Mouse (Mus musculus) kidney, embryonic 16.5 days (tissue): Measurements from ENCODE around the gene Phrf1. TPM values are rescaled to one million over a fixed set of nuclear protein-coding genes. Genes with fewer than 3 reads are reported as not detected.

Experiments
- ATAC-seq: fragments of 200-750 bp; cut with Nextera tagmentation; 2 replicates; pipeline ENCODE4 v1.8.0; 2017; ENCODE audit warnings: moderate TSS enrichment; ENCODE audit not compliant: low FRiP score, low TSS enrichment
- H3K27ac ChIP-seq: fragments of 300-500 bp; sonication (generic); 2 replicates; pipeline ENCODE4 v1.5.1; 2014; ENCODE audit warnings: low read length
- H3K27me3 ChIP-seq: fragments of 300-500 bp; sonication (generic); 2 replicates; pipeline ENCODE4 v1.6.1; 2014; ENCODE audit warnings: low read length, control low read depth, mixed read lengths; ENCODE audit not compliant: insufficient read depth
- H3K36me3 ChIP-seq: fragments of 300-500 bp; sonication (generic); 2 replicates; pipeline ENCODE4 v1.6.1; 2014; ENCODE audit warnings: low read length, control low read depth, mixed read lengths; ENCODE audit not compliant: insufficient read depth
- H3K4me1 ChIP-seq: fragments of 300-500 bp; sonication (generic); 2 replicates; pipeline ENCODE4 v1.6.1; 2014; ENCODE audit warnings: low read length, control low read depth, mixed read lengths; ENCODE audit not compliant: insufficient read depth
- H3K4me2 ChIP-seq: fragments of 300-500 bp; sonication (generic); replicated peaks from 2 replicates; pipeline ENCODE4 v1.6.1; 2014; ENCODE audit warnings: low read depth, low read length
- H3K4me3 ChIP-seq: fragments of 300-500 bp; sonication (generic); 2 replicates; pipeline ENCODE4 v1.5.1; 2014; ENCODE audit warnings: mild to moderate bottlenecking, low read length
- H3K9ac ChIP-seq: fragments of 300-500 bp; sonication (generic); replicated peaks from 2 replicates; pipeline ENCODE4 v1.6.1; 2014; ENCODE audit warnings: low read length
- H3K9me3 ChIP-seq: fragments of 300-500 bp; sonication (generic); 2 replicates; pipeline ENCODE4 v1.6.1; 2016; ENCODE audit warnings: low read length, control low read depth
- WGBS: fragments of 180-500 bp; shearing (Covaris S2); extraction: QIAGEN DNeasy Blood & Tissue Kit; methylation state at CpG from one replicate; pipeline ENCODE4 v1.1.7; 2014; 5-methylcytosine and 5-hydroxymethylcytosine counted together
- polyA plus RNA-seq: library from polyadenylated mRNA; unstranded; fragments of >200 nt; fragmentation: Nextera tagmentation; extraction: Ambion mirVana; gene quantifications from 2 replicates; pipeline ENCODE4 v1.2.1, GENCODE M21; 2015

Phrf1 gene
- polyA plus RNA-seq, 1 experiment from 2014 or later, result 81.2 TPM

- Histone ChIP-seq H3K4me2 (no peak overlapping the region), H3K4me1 (peaks cover 11% of the 10 kb centered on the region), H3K9ac (no peak overlapping the region), H3K9me3 (no peaks in the 10 kb centered on the region), H3K27ac (no peak overlapping the region), H3K4me3 (no peak overlapping the region), H3K27me3 (no peaks in the 10 kb centered on the region), H3K36me3 (no peaks in the 10 kb centered on the region)
- ATAC-seq, result no peak
- 84% methylated on average over 14 of the region's 14 CpGs for WGBS
These were observed 17.9 kb upstream of the Phrf1 start for GRCm38 (mm10) chr7:141210606-141211131.

- Histone ChIP-seq H3K4me2 (no peak overlapping the region), H3K36me3 (peaks cover 10% of the 10 kb centered on the region), H3K4me3 (no peak overlapping the region), H3K9ac (no peak overlapping the region), H3K27ac (no peak overlapping the region), H3K9me3 (no peaks in the 10 kb centered on the region), H3K27me3 (no peaks in the 10 kb centered on the region), H3K4me1 (peaks cover 31% of the 10 kb centered on the region)
- 84% methylated on average over 3 of the region's 3 CpGs for WGBS
- no peak for ATAC-seq
These were observed 15.5 kb upstream of the Phrf1 start for GRCm38 (mm10) chr7:141213133-141213532.

- Histone ChIP-seq H3K9me3 (no peaks in the 10 kb centered on the region), H3K9ac (peak within 1 kb of the TSS; percentile 68), H3K4me3 (peak within 1 kb of the TSS; percentile 77), H3K4me1 (peaks cover 36% of the 10 kb centered on the region), H3K4me2 (peak within 1 kb of the TSS; percentile 92), H3K27ac (peak within 1 kb of the TSS; percentile 96), H3K36me3 (peaks cover 13% of the 10 kb centered on the region), H3K27me3 (no peaks in the 10 kb centered on the region)
- ATAC-seq, result no peak
- 92% methylated on average over 11 of the region's 11 CpGs for WGBS
These were observed 14.9 kb upstream of the Phrf1 start, which contains the start of gene Lmntd2 for GRCm38 (mm10) chr7:141213605-141214235. TSS of gene Lmntd2 (minus strand) at chr7:141214080.

- WGBS, result 69% methylated on average over 3 of the region's 3 CpGs
- no peak for ATAC-seq
- Histone ChIP-seq H3K9me3 (no peaks in the 10 kb centered on the region), H3K36me3 (peaks cover 14% of the 10 kb centered on the region), H3K4me1 (peaks cover 36% of the 10 kb centered on the region), H3K4me2 (peak overlapping the region; percentile 92), H3K9ac (no peak overlapping the region; the same call in none of the 2 replicates), H3K27ac (peak overlapping the region; percentile 96), H3K27me3 (no peaks in the 10 kb centered on the region), H3K4me3 (no peak overlapping the region)
These were observed 14.3 kb upstream of the Phrf1 start for GRCm38 (mm10) chr7:141214310-141214709.

GRCm38 (mm10) chr7:141215101-141215879 is 13.3 kb upstream of the Phrf1 start, which contains the start of gene Rassf7:
TSS of gene Rassf7 (plus strand) at chr7:141215860.
- H3K9ac ChIP-seq, result peak within 1 kb of the TSS; percentile 78
- peak within 1 kb of the TSS; percentile 96 for H3K27ac ChIP-seq
- H3K4me1 ChIP-seq, result peaks cover 38% of the 10 kb centered on the region
- peaks cover 23% of the 10 kb centered on the region for H3K36me3 ChIP-seq
- peak; percentile 94 for ATAC-seq
- WGBS, result under 1% methylated on average over 39 of the region's 41 CpGs
- H3K4me3 ChIP-seq, result peak within 1 kb of the TSS; percentile 77
- peak within 1 kb of the TSS; percentile 92 for H3K4me2 ChIP-seq
- H3K27me3 ChIP-seq, result no peaks in the 10 kb centered on the region
- H3K9me3 ChIP-seq, result no peaks in the 10 kb centered on the region

GRCm38 (mm10) chr7:141215880-141216733 is 12.5 kb upstream of the Phrf1 start:
- peaks cover 46% of the 10 kb centered on the region for H3K4me1 ChIP-seq
- peak overlapping the region; percentile 78 for H3K9ac ChIP-seq
- H3K27me3 ChIP-seq, result no peaks in the 10 kb centered on the region
- no peaks in the 10 kb centered on the region for H3K9me3 ChIP-seq
- peak; percentile 73 for ATAC-seq
- H3K27ac ChIP-seq, result peak overlapping the region; percentile 96
- H3K4me2 ChIP-seq, result peak overlapping the region; percentile 92
- under 1% methylated on average over 42 of the region's 42 CpGs for WGBS
- H3K36me3 ChIP-seq, result peaks cover 23% of the 10 kb centered on the region
- H3K4me3 ChIP-seq, result peak overlapping the region; percentile 77

GRCm38 (mm10) chr7:141216894-141217293 is 11.7 kb upstream of the Phrf1 start:
- peak overlapping the region; percentile 78 for H3K9ac ChIP-seq
- peak overlapping the region; percentile 96 for H3K27ac ChIP-seq
- no peak for ATAC-seq
- WGBS, result 80% methylated on average over 11 of the region's 11 CpGs
- H3K27me3 ChIP-seq, result no peaks in the 10 kb centered on the region
- peak overlapping the region; percentile 92 for H3K4me2 ChIP-seq
- no peaks in the 10 kb centered on the region for H3K9me3 ChIP-seq
- peak overlapping the region; percentile 77 for H3K4me3 ChIP-seq
- H3K36me3 ChIP-seq, result peaks cover 23% of the 10 kb centered on the region
- H3K4me1 ChIP-seq, result peaks cover 49% of the 10 kb centered on the region

GRCm38 (mm10) chr7:141217343-141218013 is 11.1 kb upstream of the Phrf1 start:
- Histone ChIP-seq H3K36me3 (peaks cover 23% of the 10 kb centered on the region), H3K27ac (peak overlapping the region; percentile 96), H3K9ac (peak overlapping the region; percentile 78), H3K4me3 (peak overlapping the region; percentile 77), H3K4me2 (peak overlapping the region; percentile 92), H3K27me3 (no peaks in the 10 kb centered on the region), H3K4me1 (peaks cover 54% of the 10 kb centered on the region), H3K9me3 (no peaks in the 10 kb centered on the region)
- no peak for ATAC-seq
- WGBS, result 87% methylated on average over 17 of the region's 17 CpGs

GRCm38 (mm10) chr7:141218141-141218540 is 10.4 kb upstream of the Phrf1 start:
- Histone ChIP-seq H3K9me3 (no peaks in the 10 kb centered on the region), H3K4me2 (peak overlapping the region; percentile 16; the same call in 1 of the 2 replicates), H3K36me3 (peaks cover 23% of the 10 kb centered on the region), H3K4me1 (peaks cover 61% of the 10 kb centered on the region), H3K27me3 (no peaks in the 10 kb centered on the region), H3K27ac (peak overlapping the region; percentile 46; the same call in 1 of the 2 replicates), H3K4me3 (no peak overlapping the region), H3K9ac (peak overlapping the region; percentile 44)
- WGBS, result 71% methylated on average over 3 of the region's 3 CpGs
- ATAC-seq, result no peak
